Mouse (Mus musculus) splenic B cell, adult 2 months (primary cell): Measurements from ENCODE around the gene Add1.

ENCODE experiments used
- DNase-seq: peaks from one replicate; pipeline ENCODE4 v3.0.0-alpha.2; 2011; ENCODE audit warnings: low read depth, low spot score
- H3K27me3 ChIP-seq: 2 replicates; pipeline ENCODE4 v1.6.1; 2012; ENCODE audit warnings: mild to moderate bottlenecking, low read length, moderate library complexity, mixed read lengths; ENCODE audit not compliant: control insufficient read depth, poor library complexity, insufficient read depth, severe bottlenecking
- H3K36me3 ChIP-seq: 2 replicates; pipeline ENCODE4 v1.6.1; 2012; ENCODE audit warnings: mild to moderate bottlenecking, low read length, moderate library complexity, mixed read lengths; ENCODE audit not compliant: control insufficient read depth, poor library complexity, insufficient read depth, severe bottlenecking

The Add1 gene

GRCm38 (mm10) chr5:34607100-34607880 lies 33.8 kb downstream of the Add1 start:
- peaks cover 20% of the 10 kb centered on the region for H3K36me3 ChIP-seq
- DNase-seq = peak; percentile 5

GRCm38 (mm10) chr5:34608226-34608625 lies 34.8 kb downstream of the Add1 start:
- Histone ChIP-seq H3K36me3 (peaks cover 23% of the 10 kb centered on the region), H3K27me3 (no peaks in the 10 kb centered on the region)
- DNase-seq = no peak

More at GRCm38 (mm10) chr5:34607100-34607880, 33.8 kb downstream of the Add1 start:
- no peaks in the 10 kb centered on the region for H3K27me3 ChIP-seq

- H3K36me3 ChIP-seq = peaks cover 18% of the 10 kb centered on the region
- DNase-seq = no peak
Observed at GRCm38 (mm10) chr5:34609966-34610365, 36.5 kb downstream of the Add1 start.

GRCm38 (mm10) chr5:34632996-34633395 lies 59.5 kb downstream of the Add1 start:
- H3K36me3 ChIP-seq = peaks cover 3% of the 10 kb centered on the region; the same call in 1 of the 2 replicates
- no peaks in the 10 kb centered on the region for H3K27me3 ChIP-seq
- no peak for DNase-seq

More at GRCm38 (mm10) chr5:34609966-34610365, 36.5 kb downstream of the Add1 start:
- H3K27me3 ChIP-seq = no peaks in the 10 kb centered on the region

- Histone ChIP-seq H3K36me3 (peaks cover 3% of the 10 kb centered on the region; the same call in 1 of the 2 replicates), H3K27me3 (no peaks in the 10 kb centered on the region)
- no peak for DNase-seq
Observed at GRCm38 (mm10) chr5:34633641-34634040, 60.2 kb downstream of the Add1 start.

- H3K36me3 ChIP-seq = peaks cover 3% of the 10 kb centered on the region; the same call in 1 of the 2 replicates
- H3K27me3 ChIP-seq = no peaks in the 10 kb centered on the region
- DNase-seq = peak; percentile 63
Observed at GRCm38 (mm10) chr5:34634746-34635400, 61.4 kb downstream of the Add1 start.

GRCm38 (mm10) chr5:34635665-34636192 lies 62.3 kb downstream of the Add1 start:
- Histone ChIP-seq H3K27me3 (no peaks in the 10 kb centered on the region), H3K36me3 (peaks cover 3% of the 10 kb centered on the region; the same call in 1 of the 2 replicates)
- no peak for DNase-seq

GRCm38 (mm10) chr5:34636481-34637287 lies 63.2 kb downstream of the Add1 start, which contains the start of gene Mfsd10:
Gene Mfsd10 (minus strand): TSS chr5:34637212.
- Histone ChIP-seq H3K36me3 (peaks cover 2% of the 10 kb centered on the region; the same call in 1 of the 2 replicates), H3K27me3 (no peaks in the 10 kb centered on the region)
- peak; percentile 73 for DNase-seq

GRCm38 (mm10) chr5:34637591-34638156 lies 64.2 kb downstream of the Add1 start:
- no peaks in the 10 kb centered on the region for H3K27me3 ChIP-seq
- DNase-seq = no peak
- H3K36me3 ChIP-seq = peaks cover 2% of the 10 kb centered on the region; the same call in 1 of the 2 replicates

- peaks cover 5% of the 10 kb centered on the region for H3K36me3 ChIP-seq
- H3K27me3 ChIP-seq = no peaks in the 10 kb centered on the region
- no peak for DNase-seq
Observed at GRCm38 (mm10) chr5:34641991-34642390, 68.5 kb downstream of the Add1 start.

GRCm38 (mm10) chr5:34642932-34643331 lies 69.5 kb downstream of the Add1 start:
- peaks cover 5% of the 10 kb centered on the region for H3K36me3 ChIP-seq
- DNase-seq = peak; percentile 80
- H3K27me3 ChIP-seq = no peaks in the 10 kb centered on the region

- no peaks in the 10 kb centered on the region for H3K27me3 ChIP-seq
- H3K36me3 ChIP-seq = peaks cover 8% of the 10 kb centered on the region
- peak; percentile 87 for DNase-seq
Observed at GRCm38 (mm10) chr5:34647581-34647980, 74.1 kb downstream of the Add1 start.

- DNase-seq = no peak
- H3K27me3 ChIP-seq = no peaks in the 10 kb centered on the region
- peaks cover 18% of the 10 kb centered on the region for H3K36me3 ChIP-seq
Observed at GRCm38 (mm10) chr5:34652961-34653360, 79.5 kb downstream of the Add1 start.

- peaks cover 15% of the 10 kb centered on the region for H3K36me3 ChIP-seq
- no peak for DNase-seq
- H3K27me3 ChIP-seq = no peaks in the 10 kb centered on the region
Observed at GRCm38 (mm10) chr5:34654881-34655280, 81.4 kb downstream of the Add1 start.
